Mouse (Mus musculus) CH12F3 (cell line): ENCODE measurements around the gene Rabep2.

Source experiments
- in situ Hi-C: fragments of 300-500 bp; cut with MboI; formaldehyde crosslinking; loops from 2 replicates; pipeline ENCODE4 v1.14.3; 2020; ENCODE audit warnings: low sequenced_read_pairs

Gene Rabep2

DNA sequence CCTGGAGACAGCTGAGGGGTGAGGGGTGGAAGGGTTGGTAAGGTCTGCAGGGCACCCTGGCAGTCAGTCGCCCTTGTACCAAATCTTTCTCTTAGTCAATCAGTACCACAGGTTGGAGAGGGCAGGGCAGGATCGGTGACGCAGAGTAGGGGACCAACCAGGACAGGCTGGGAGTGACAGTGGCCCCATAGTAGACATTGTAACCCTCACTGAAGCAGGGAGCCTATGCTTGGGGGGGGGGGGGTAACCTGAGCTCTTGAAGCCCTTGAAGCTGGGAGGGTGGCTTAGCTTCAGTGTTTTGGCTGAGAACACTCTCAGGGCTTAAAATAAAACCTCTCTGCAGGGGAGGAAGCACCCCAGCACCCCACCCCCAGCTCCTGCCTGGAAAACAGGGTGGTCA is 33.1 kb downstream of the Rabep2 start:
- in situ Hi-C loops, result no loop called here

DNA sequence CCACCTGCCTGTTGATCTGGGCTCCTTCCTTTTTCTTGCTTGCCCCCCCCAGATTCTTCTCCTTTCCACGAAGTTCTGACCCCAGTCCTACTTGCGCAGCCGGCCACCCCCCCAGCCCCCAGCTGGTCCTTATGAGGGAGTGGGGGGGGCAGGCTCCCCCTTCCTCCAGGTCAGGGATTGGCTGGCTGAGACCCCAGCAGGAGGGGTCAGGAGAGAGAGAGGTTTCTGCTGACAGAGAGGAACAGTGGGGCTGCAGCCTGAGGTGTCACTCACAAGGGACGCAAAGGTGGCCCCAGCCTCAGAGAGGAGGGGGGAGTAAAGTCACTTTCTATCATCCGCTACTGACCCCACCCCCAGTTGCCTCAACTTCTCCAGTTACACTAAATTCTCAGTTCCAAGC is 34.4 kb downstream of the Rabep2 start, which contains the start of gene Atp2a1:
TSS of gene Atp2a1 (minus strand) at position 105 of the 400 bp plus-strand sequence.
- in situ Hi-C loops, result no loop called here

DNA sequence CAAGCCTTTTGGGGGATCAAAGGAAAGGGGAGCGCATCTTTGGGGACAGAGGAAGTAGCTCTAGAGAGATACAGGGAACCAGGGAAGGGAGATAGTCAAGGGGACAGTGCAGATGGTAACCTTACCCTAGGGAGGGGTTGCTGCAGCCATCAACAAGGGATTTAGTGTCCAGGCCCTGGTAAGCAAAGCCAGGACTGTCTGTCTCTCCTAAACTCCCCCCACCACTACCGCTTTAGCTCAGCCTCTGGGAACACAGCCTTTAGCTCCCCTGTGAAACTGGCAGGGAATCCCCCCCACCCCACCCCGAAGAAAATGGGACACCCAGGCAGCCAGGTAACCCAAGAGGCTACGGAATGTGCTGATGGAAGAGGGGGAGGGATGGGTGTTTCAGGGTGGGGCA is 35.0 kb downstream of the Rabep2 start:
- in situ Hi-C loops, result no loop called here

DNA sequence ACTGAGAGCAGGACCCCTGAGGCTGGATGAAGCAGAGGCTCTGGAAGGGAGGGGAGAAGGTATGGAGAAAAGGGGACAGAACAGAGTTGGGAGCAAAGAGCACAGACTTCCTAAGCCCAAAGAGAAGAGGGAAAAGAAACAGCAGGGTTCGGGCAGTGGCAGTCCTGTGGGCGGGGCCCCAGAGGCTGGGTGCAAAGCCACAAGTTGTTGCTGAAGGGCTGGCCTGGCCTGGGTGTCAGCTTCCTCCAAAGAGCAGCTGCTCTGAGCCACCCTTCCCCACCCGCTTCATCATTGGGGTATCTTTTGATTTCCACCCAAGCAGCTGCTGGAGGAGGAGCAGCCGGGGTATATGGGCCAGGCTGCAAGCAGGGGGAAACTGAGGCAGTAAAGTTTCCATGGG is 35.6 kb downstream of the Rabep2 start:
- in situ Hi-C loops, result no loop called here

DNA sequence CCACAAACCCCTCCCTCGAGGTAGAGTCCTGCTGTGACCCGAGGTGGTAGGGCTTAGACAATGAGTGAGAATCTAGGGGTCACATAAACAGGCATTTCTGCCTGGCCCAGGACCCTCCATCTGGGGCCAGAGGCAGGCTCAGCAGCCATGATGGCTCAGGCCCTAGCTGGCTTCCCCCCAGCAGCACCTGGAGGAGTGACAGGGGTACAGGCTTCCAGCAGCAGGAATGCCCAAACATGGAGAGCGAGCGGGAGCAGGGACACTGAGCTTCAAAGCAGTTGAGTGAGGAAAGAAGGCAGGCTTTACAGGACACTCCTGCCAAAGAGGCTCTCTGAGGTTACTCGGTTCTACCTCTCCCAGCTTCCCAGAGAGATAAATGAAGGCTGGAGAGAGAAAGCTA is 36.3 kb downstream of the Rabep2 start:
- in situ Hi-C loops, result no loop called here

DNA sequence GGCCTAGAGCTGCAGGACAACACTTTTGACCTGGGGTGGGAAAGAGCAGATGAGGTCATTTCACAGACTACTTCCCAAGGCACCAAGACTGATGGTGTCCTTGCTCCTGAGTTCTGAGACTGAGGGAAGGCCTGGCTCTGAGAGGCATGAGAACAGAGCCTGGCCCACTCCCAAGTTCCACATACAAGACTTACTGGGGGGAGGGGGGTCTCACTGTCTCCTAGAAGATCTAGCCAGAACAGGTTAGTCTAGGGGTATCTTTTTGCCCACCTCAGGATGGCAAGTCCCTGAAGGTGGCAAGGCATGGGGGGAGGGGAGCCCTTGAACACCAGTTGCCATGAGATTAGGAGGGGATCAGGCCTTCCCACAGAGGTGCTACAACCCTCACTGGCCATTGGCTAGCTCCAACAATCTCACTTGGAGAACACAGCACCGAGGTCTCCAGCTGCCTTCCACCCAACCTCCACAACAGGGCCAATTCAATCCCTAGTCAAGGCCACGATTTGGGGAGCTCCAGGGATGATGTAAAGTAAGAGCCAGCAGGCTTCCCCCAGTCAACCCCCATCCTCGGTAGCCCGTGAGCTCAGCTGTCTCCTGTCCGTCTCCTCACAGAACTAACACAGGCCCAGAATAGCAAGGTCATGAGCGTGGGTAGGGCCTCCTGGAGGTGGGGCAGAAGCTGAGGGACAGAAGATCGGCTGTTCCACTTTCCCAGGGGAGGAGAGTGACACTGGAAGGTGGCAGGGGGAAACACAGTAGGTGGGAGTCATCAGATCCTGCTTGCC is 36.9 kb downstream of the Rabep2 start:
- in situ Hi-C loops, result no loop called here

DNA sequence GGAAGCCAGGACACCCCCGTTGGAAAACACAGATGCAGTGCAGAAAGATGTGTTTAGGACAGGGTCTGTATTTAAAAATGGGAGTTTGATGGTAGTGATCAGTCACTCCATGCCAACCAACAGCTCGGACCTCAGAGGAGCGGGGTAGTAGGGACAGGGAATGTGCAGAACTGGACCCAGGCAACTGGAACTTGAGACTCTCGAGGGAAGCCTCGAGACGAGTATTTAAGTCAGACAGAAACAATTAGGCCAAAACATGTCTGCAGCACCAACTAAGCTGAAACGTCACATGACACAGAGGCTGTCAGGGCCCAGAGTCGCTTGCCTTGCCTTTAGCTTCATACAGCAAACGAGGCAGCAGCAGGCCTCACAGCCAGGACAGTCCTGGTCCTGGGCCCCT is 37.6 kb downstream of the Rabep2 start:
- in situ Hi-C loops, result no loop called here

DNA sequence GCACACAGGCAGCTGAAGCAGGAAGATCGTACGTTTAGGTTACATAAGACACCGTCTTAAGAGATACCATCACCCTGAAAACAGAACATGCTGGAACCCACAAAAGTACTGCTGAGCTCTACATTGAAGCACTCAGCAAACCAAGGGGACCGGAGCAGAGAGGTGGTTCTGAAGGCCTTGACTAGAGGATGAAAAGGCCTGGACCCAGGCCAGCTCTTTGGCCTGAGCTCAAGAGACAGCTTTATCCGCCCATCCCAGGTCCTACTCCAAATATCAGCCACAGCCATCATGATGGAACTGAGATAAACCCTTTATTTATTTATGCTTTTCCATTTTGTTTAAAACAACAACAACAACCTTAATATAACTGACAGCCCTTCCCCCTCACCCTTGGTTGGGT is 38.1 kb downstream of the Rabep2 start:
- in situ Hi-C loops, result no loop called here

DNA sequence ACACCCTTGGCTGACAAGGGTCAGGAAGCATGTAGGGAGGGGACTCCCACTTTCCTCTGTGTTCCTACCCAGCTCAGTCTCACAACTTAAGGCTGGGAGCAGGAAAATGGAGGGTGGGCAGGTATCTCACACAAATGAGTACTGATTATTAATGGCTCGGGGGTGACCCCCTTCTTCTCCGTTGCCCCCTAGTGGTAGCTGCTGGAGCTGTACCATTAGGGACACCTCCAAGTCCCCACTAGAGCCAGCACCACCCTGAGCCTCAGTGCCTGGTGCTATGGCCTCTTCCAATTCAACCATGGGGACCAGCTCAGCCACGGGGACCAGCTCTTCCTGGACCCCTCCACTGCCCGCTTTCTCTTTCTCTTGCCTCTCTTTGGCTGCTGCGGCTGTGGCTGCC is 38.7 kb downstream of the Rabep2 start:
- in situ Hi-C loops, result no loop called here

DNA sequence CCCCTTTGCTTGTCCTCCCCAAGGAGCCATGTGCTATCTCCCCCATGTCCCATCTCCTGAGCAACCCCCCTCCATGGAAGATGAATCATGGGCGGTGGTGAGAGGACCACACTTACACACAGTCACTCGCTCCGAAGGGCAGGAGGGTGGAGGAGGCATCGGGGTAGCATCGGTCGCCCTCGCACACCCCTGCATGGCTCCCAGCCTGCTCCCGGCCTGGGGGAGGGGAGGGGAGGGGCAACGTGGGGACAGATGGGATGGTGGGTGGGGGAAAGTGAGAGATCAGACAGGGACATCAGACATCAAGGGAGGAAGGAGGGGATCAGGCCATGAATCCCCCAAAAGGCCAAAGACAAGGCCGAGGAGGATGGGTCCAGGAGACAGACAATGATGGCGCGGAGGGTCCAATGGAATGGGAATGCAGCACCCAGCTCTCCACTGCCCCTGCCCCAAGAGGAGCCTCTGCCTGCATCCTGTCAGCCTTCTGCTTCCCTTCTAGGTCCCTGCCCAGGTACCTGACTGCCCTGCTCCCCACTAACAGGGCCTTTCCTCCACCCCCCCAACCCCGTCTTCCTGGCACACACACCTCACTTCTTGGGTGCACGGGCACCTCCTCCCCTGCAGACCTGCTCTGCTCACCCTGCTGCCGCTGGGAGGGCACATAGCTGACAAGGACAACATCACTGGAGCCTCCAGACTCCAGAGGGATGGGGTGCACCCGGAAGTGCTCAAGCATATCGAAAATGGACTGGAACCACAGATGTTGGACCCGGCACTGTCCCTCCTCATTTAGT is 39.5 kb downstream of the Rabep2 start:
- in situ Hi-C loops, result no loop called here

DNA sequence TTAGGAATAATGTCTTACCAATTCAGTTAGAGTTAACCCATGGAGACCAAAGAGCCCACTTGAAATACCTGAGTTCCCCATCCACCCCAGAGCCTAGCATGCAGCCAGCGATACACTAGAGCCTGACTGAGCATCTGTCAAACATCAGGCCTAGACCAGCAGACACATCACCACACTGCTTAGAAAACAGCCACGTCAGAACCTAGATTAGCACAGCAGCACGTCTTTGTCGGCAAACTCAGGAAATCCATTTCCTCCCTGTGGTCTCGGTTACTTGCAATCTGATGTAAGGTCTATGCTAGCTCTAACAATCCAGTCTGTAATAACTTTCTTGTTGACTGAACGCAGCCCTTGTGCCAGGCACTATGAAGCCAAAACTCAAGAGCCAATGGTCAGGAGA is 41.5 kb downstream of the Rabep2 start:
- in situ Hi-C loops, result no loop called here

DNA sequence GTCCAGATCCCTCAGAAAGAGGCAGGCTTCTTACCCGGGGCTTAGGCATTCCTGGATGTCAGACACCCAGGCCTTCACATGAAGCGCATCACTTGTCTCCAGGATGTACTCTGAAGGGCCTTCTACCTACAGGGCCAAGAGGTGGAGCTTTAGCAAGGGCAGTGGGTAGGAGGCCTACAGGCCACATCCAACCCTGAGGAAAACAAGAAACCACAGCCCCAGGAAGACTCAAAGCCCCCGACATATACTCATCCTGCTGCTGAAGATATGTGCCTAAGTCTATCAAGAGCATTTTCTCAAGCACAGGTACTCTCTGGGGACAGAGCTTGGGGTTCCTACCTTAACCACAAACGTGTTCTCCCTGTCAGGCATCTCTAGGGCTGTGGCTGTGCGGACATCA is 42.8 kb downstream of the Rabep2 start:
- in situ Hi-C loops, result no loop called here

DNA sequence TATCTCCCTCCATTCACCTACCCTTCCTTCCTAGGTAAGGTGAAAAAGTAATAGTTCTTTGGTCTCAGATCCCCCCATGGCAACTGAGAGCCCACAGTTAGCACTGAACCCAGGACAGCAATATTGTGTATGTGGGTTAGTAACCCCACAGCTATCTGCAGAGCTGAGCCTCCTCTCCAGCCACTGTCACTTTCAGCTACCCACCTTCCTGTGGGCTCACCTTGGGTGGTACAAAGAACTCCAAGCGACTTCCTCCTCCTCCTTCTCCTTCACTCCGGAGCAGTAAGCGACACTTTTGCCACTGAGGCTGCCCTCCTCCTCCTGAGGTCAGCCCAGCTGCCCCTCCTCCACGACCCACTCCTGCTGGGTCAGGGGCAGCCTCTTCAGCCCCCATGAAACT is 43.3 kb downstream of the Rabep2 start:
- in situ Hi-C loops, result no loop called here

DNA sequence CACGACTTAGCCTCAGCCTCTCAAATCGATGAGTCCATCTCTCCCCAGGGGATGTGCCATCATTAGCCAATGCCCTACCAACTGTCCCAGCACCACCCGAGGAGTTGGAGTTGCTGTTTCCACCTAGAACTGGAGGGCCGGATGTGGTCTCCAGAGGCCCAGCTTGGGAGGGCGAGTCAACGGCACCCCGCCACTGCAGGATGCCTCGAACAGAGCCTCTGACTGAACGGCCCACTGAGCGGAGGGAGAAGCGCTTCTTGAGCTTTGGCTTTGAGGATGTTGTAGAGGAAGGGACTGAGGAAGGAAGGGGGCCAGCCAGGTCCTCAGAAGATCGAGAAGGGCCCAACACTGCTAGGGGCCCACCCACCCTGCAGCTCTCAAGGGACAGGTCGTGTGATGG is 43.7 kb downstream of the Rabep2 start:
- in situ Hi-C loops, result no loop called here

DNA sequence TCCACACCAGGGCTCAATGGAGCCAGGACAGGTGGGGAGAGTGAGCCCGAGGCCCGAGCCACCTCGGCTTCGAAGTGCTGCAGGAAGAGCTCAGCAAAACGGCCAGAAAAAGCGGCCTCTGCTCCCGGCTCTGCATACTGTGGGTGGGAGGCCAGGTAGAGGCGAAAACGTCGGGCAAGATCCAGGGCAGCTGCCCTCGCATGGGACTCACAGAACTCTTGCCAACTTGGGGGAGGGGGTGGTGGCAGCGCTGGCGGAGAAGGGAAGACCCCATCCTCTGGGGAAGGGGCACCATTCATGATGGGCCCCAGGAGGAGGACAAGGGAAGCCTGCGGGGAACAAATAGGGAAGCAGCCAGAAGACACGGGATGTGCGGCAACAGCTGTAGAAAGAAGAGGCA is 44.2 kb downstream of the Rabep2 start:
- in situ Hi-C loops, result no loop called here

DNA sequence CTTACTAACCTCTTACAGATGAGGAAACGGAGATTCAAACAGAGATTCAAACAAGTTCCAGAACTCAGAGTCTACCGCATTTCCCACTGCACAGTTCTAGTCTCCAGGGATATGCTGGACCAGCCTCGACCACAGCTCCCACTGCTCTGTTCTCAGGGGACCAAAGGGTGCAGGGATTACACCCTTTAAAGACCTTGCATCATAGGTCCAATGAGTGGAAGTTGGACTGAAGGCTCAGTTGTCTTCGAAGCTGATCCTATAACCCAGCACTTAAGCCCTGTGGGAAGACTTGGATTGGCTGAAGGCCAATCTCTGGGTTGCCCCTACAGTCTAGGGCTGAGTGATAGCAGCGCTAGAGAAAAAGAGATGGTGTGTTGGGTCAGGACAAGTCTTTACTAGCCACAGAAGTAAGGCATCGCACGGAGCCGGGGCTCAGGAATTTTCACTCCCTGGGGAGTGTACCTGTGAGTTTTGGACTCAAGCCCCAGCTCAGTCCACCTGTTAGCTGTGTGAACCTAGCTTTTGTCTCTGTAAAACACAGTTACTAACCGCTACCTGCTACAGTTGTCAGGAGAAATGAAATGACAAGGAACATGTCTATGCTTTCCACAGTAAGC is 45.0 kb downstream of the Rabep2 start:
- in situ Hi-C loops, result no loop called here

DNA sequence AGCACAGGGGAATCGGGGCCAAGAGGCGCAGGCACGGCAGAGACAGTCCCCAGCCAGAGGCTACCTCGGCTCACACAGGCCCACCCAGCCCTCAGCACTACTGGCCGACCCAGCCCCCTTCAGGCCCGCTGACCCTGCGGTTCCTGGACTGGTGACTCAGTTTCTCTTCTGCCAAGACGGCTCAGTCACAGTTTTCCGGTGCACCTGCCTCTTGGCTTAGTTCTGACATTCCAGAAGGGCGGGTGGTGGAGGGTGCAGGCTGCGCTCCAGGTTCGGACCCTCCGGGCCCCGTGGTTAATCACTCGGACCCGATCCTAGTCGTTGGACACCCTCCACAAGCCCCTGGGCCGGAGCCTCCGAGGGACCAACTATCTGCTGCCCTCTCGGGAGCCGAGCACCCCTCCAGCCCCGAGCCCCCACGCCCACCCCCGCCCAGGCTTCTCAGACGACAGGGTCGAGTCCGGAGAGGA is 46.0 kb downstream of the Rabep2 start:
- in situ Hi-C loops, result no loop called here

DNA sequence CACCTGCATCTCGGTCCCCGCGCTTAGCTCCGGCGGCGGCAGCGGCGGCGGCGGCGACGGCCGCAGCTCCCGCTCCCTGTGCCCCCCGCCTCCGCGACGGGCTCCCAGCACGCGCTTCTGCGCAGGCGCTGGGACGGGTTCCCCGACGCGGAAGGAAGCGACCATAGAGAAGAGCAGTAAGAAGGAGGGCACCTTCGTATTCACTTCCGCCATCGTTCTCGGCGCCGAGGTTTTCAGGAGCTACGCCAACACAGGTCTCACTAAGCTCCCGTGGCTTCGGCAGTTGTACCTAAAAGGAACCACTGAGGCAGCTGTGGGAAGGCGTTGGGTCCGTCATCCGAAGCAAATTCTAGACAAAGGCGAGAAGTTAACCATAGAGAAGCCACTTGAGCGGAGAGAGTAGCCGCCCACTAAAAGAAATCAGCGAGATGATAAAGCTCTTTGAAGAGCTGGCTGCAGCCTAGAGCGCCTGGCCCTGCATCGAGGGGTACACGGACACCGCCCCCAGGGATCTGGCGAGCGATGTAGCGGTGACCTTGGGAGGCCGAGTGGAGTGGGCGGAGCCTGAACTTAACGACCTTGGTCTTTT is 46.5 kb downstream of the Rabep2 start, which contains the start of gene Sh2b1:
TSS of gene Sh2b1 (minus strand) at position 432 of the 589 bp plus-strand sequence.
- in situ Hi-C loops, result no loop called here

DNA sequence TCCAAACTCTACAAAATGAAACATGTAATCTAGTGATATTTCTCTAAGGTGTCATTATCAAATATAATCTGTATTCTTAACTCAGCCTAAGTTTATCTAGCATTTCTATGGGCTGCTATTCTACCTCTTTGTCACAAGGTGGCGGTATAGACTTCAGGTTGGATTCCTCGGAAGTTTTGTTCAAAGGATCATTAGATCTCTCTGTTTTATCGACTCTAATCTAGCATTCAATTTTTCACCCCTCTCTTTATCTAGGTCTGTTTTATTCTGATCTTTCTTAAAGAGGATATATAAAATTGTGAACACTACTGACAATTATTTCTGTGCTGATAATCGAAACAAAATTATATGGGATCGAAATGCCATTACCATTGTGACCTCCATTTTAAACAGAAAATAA is 53.1 kb downstream of the Rabep2 start:
- in situ Hi-C loops, result no loop called here

DNA sequence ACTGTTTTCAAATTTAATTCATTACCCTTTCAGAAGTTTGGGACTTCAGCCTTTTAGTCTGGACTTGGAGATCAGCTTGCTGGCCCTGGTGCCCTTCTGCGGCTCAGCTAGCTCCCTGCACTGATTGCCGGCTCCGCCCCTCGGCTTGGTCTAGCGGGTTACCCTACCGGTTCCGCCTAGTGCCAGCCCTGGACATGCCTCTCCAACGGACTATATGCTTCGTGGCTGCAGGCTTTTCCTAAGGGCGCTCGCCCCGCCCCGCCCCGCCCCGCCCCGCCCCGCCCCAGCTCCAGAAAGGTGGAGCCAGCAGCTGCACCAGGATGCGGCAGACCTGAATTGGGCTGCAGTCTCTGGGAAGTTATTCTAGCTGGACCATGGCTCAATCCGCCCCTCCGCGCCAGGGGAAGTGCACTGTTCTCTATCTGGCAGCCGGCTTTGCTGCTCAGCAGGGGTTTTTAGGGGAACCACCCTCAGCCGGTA is 53.9 kb downstream of the Rabep2 start:
- in situ Hi-C loops, result no loop called here

DNA sequence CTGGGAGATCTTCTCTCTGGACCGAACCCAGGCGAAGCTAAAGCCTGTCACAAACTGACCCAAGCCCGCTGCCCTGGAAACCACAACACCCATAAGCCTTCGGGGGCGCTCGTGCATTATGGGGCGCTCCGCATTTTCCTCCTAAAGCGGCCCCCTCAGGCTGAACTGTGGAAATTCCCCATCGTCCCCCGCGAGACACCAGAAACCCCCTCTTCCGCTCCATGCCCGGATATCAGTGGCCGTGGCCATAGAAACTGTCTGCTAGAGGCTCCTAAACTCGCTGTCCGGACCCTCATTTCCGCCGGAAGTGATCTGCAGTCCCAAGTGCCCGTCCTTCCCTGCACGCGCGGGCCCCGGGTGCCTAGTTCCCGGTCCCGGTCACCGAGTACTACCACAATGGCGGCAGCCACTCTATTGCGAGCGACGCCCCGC is 58.5 kb downstream of the Rabep2 start, which contains the start of gene Tufm:
TSS of gene Tufm (plus strand) at position 310 of the 432 bp plus-strand sequence.
- in situ Hi-C loops, result no loop called here
